Mouse (Mus musculus) limb, embryonic 12.5 days (tissue): ENCODE data around the gene Tmpo. TPM values are rescaled to one million over a fixed set of nuclear protein-coding genes. Genes with fewer than 3 reads are reported as not detected.

Experiments
- ATAC-seq: fragments of 200-750 bp; cut with Nextera tagmentation; 2 replicates; pipeline ENCODE4 v1.8.0; 2017; ENCODE audit warnings: low read depth, moderate TSS enrichment; ENCODE audit not compliant: insufficient number of reproducible peaks, insufficient read depth, low FRiP score, low TSS enrichment
- H3K27ac ChIP-seq: fragments of 300-500 bp; sonication (generic); 2 replicates; pipeline ENCODE4 v1.5.1; 2016; ENCODE audit warnings: mild to moderate bottlenecking, moderate library complexity
- H3K27me3 ChIP-seq: fragments of 300-500 bp; sonication (generic); 2 replicates; pipeline ENCODE4 v1.6.1; 2016; ENCODE audit warnings: mild to moderate bottlenecking, moderate library complexity
- H3K36me3 ChIP-seq: fragments of 300-500 bp; sonication (generic); 2 replicates; pipeline ENCODE4 v1.6.1; 2016; ENCODE audit warnings: mild to moderate bottlenecking, moderate library complexity
- H3K4me1 ChIP-seq: fragments of 300-500 bp; sonication (generic); replicated peaks from 2 replicates; pipeline ENCODE4 v1.6.1; 2016
- H3K4me2 ChIP-seq: fragments of 300-500 bp; sonication (generic); 2 replicates; pipeline ENCODE4 v1.6.1; 2016; ENCODE audit warnings: mild to moderate bottlenecking, moderate library complexity
- H3K4me3 ChIP-seq: fragments of 300-500 bp; sonication (generic); replicated peaks from 2 replicates; pipeline ENCODE4 v1.5.1; 2016; ENCODE audit warnings: mild to moderate bottlenecking
- H3K9ac ChIP-seq: fragments of 300-500 bp; sonication (generic); replicated peaks from 2 replicates; pipeline ENCODE4 v1.6.1; 2016; ENCODE audit warnings: mild to moderate bottlenecking, moderate library complexity
- H3K9me3 ChIP-seq: fragments of 300-500 bp; sonication (generic); 2 replicates; pipeline ENCODE4 v1.6.1; 2016; ENCODE audit warnings: mild to moderate bottlenecking, moderate library complexity
- WGBS: fragments of 180-500 bp; shearing (Covaris S2); methylation state at CpG from one replicate; pipeline ENCODE4 v1.1.7; 2016; 5-methylcytosine and 5-hydroxymethylcytosine counted together
- polyA plus RNA-seq: library from polyadenylated mRNA; unstranded; fragments of >200 nt; fragmentation: Nextera tagmentation; extraction: Ambion mirVana; gene quantifications from 2 replicates; pipeline ENCODE4 v1.2.1, GENCODE M21; 2016

Gene Tmpo
- polyA plus RNA-seq, 1 experiment from 2014 or later: 444 TPM

GRCm38 (mm10) chr10:91102799-91103590 lies 78.1 kb downstream of the Tmpo start:
- Histone ChIP-seq H3K27ac (no peak overlapping the region), H3K4me1 (no peaks in the 10 kb centered on the region), H3K27me3 (no peaks in the 10 kb centered on the region), H3K36me3 (peaks cover 21% of the 10 kb centered on the region), H3K9ac (no peak overlapping the region), H3K4me3 (no peak overlapping the region), H3K9me3 (no peaks in the 10 kb centered on the region), H3K4me2 (no peak overlapping the region)
- no peak for ATAC-seq
- 95% methylated on average over 14 of the region's 14 CpGs for WGBS

GRCm38 (mm10) chr10:91101936-91102335 lies 79.2 kb downstream of the Tmpo start:
- H3K4me2 ChIP-seq: no peak overlapping the region
- H3K36me3 ChIP-seq: peaks cover 26% of the 10 kb centered on the region

GRCm38 (mm10) chr10:91100101-91100500 lies 81.0 kb downstream of the Tmpo start:
- no peaks in the 10 kb centered on the region for H3K9me3 ChIP-seq
- WGBS: 87% methylated on average over 1 of the region's 1 CpGs

More at GRCm38 (mm10) chr10:91101936-91102335, 79.2 kb downstream of the Tmpo start:
- no peak for ATAC-seq
- Histone ChIP-seq H3K9me3 (no peaks in the 10 kb centered on the region), H3K27me3 (no peaks in the 10 kb centered on the region), H3K4me3 (no peak overlapping the region), H3K27ac (no peak overlapping the region), H3K4me1 (no peaks in the 10 kb centered on the region), H3K9ac (no peak overlapping the region)
- 92% methylated on average over 25 of the region's 25 CpGs for WGBS

GRCm38 (mm10) chr10:91098056-91098455 lies 83.1 kb downstream of the Tmpo start:
- 93% methylated on average over 8 of the region's 8 CpGs for WGBS
- H3K4me1 ChIP-seq: no peaks in the 10 kb centered on the region
- H3K4me2 ChIP-seq: no peak overlapping the region
- H3K9ac ChIP-seq: no peak overlapping the region
- ATAC-seq: no peak
- peaks cover 53% of the 10 kb centered on the region for H3K36me3 ChIP-seq
- no peak overlapping the region for H3K27ac ChIP-seq
- no peak overlapping the region for H3K4me3 ChIP-seq
- H3K27me3 ChIP-seq: no peaks in the 10 kb centered on the region
- H3K9me3 ChIP-seq: no peaks in the 10 kb centered on the region

More at GRCm38 (mm10) chr10:91100101-91100500, 81.0 kb downstream of the Tmpo start:
- H3K27ac ChIP-seq: no peak overlapping the region
- ATAC-seq: no peak
- no peaks in the 10 kb centered on the region for H3K4me1 ChIP-seq
- no peak overlapping the region for H3K9ac ChIP-seq
- H3K36me3 ChIP-seq: peaks cover 34% of the 10 kb centered on the region
- no peak overlapping the region for H3K4me3 ChIP-seq
- H3K27me3 ChIP-seq: no peaks in the 10 kb centered on the region
- no peak overlapping the region for H3K4me2 ChIP-seq

Other genes starting within 250 kb of the Tmpo start
- 34.6 and 34.8 TPM in 2 replicates for gene Apaf1, start 98.5 kb downstream of the Tmpo start, polyA plus RNA-seq
- gene Ikbip, start 98.4 kb downstream of the Tmpo start, polyA plus RNA-seq: 43.4 and 44.0 TPM in 2 replicates
- gene Slc25a3, start 57.3 kb downstream of the Tmpo start, polyA plus RNA-seq: 393 and 402 TPM in 2 replicates